Mouse (Mus musculus): Measurements from ENCODE around the gene Serpina3a.

- TF ChIP-seq CTCF (IDR thresholded peaks at IDR 0.05; ENCODE audit: extremely low read depth, insufficient read length, insufficient replicate concordance, low read depth, low read length) (no peak), POLR2A (IDR thresholded peaks at IDR 0.05; ENCODE audit: low read depth, low read length) (no peak)
These were observed 25.7 kb downstream of the Serpina3a start for GRCm38 (mm10) chr12:104138216-104138615.

All from small intestine, adult 2 months (tissue).